Mouse (Mus musculus) midbrain, postnatal 0 days (tissue): Measurements from ENCODE around the gene Ttyh2. TPM values are rescaled to one million over a fixed set of nuclear protein-coding genes. Genes with fewer than 3 reads are reported as not detected.

Experiments
- ATAC-seq: fragments of 200-750 bp; cut with Nextera tagmentation; 2 replicates; pipeline ENCODE4 v1.8.0; 2017; ENCODE audit warnings: moderate number of reproducible peaks, mild to moderate bottlenecking, moderate TSS enrichment, moderate library complexity; ENCODE audit not compliant: low FRiP score
- DNase-seq: peaks from one replicate; pipeline ENCODE4 v3.0.0-alpha.2; 2015; ENCODE audit warnings: low spot score
- H3K27ac ChIP-seq: fragments of 300-500 bp; sonication (generic); 2 replicates; pipeline ENCODE4 v1.5.1; 2014; ENCODE audit warnings: low read depth, mild to moderate bottlenecking, low read length, mixed read lengths
- H3K27me3 ChIP-seq: fragments of 300-500 bp; sonication (generic); 2 replicates; pipeline ENCODE4 v1.6.1; 2014; ENCODE audit warnings: low read length, control low read depth, mixed read lengths; ENCODE audit not compliant: insufficient read depth
- H3K36me3 ChIP-seq: fragments of 300-500 bp; sonication (generic); 2 replicates; pipeline ENCODE4 v1.6.1; 2014; ENCODE audit warnings: low read length, control low read depth, mixed read lengths; ENCODE audit not compliant: insufficient read depth
- H3K4me1 ChIP-seq: fragments of 300-500 bp; sonication (generic); 2 replicates; pipeline ENCODE4 v1.6.1; 2014; ENCODE audit warnings: mild to moderate bottlenecking, control low read depth, antibody characterized with exemption, low read length, mixed read lengths; ENCODE audit not compliant: insufficient read depth
- H3K4me2 ChIP-seq: fragments of 300-500 bp; sonication (generic); 2 replicates; pipeline ENCODE4 v1.6.1; 2014; ENCODE audit warnings: low read depth, mild to moderate bottlenecking, low read length, mixed read lengths; ENCODE audit not compliant: poor library complexity, severe bottlenecking
- H3K4me3 ChIP-seq: fragments of 300-500 bp; sonication (generic); 2 replicates; pipeline ENCODE4 v1.5.1; 2014; ENCODE audit warnings: low read depth, mild to moderate bottlenecking, low read length, moderate library complexity
- H3K9ac ChIP-seq: fragments of 300-500 bp; sonication (generic); replicated peaks from 2 replicates; pipeline ENCODE4 v1.6.1; 2014; ENCODE audit warnings: mild to moderate bottlenecking, low read length, moderate library complexity, mixed read lengths; ENCODE audit not compliant: poor library complexity, severe bottlenecking
- H3K9me3 ChIP-seq: fragments of 300-500 bp; sonication (generic); 2 replicates; pipeline ENCODE4 v1.6.1; 2016; ENCODE audit warnings: low read length, control low read depth
- CTCF ChIP-seq: IDR thresholded peaks from 2 replicates; pipeline ENCODE4 v1.5.1; 2016; ENCODE audit warnings: antibody characterized with exemption, mild to moderate bottlenecking
- WGBS: fragments of 180-500 bp; shearing (Covaris S2); extraction: QIAGEN DNeasy Blood & Tissue Kit; methylation state at CpG from one replicate; pipeline ENCODE4 v1.1.7; 2014; 5-methylcytosine and 5-hydroxymethylcytosine counted together
- polyA plus RNA-seq: library from polyadenylated mRNA; unstranded; fragments of >200 nt; fragmentation: Nextera tagmentation; extraction: Ambion mirVana; gene quantifications from 2 replicates; pipeline ENCODE4 v1.2.1, GENCODE M21; 2015
- total RNA-seq: library from RNA; depleted of rRNA; stranded (reverse); fragments of >200 nt; gene quantifications from 2 replicates; pipeline ENCODE4 v1.2.3, GENCODE M21; 2014

Gene Ttyh2
- total and polyA plus RNA-seq, 2 experiments from 2014 or later: 27.1 to 58.2 TPM

- H3K4me1 ChIP-seq: peaks cover 12% of the 10 kb centered on the region
- DNase-seq (peak; percentile 24), ATAC-seq (no peak)
- H3K36me3 ChIP-seq: no peaks in the 10 kb centered on the region
- H3K4me2 ChIP-seq: no peak overlapping the region
- no peaks in the 10 kb centered on the region for H3K27me3 ChIP-seq
- H3K27ac ChIP-seq: no peak overlapping the region; the same call in 1 of the 2 replicates
- TF ChIP-seq CTCF: no peak
- H3K9ac ChIP-seq: no peak overlapping the region
- no peak overlapping the region for H3K4me3 ChIP-seq
- H3K9me3 ChIP-seq: no peaks in the 10 kb centered on the region
- 64% methylated on average over 11 of the region's 11 CpGs for WGBS
Observed at GRCm38 (mm10) chr11:114724787-114725590, 49.8 kb downstream of the Ttyh2 start.

DNA sequence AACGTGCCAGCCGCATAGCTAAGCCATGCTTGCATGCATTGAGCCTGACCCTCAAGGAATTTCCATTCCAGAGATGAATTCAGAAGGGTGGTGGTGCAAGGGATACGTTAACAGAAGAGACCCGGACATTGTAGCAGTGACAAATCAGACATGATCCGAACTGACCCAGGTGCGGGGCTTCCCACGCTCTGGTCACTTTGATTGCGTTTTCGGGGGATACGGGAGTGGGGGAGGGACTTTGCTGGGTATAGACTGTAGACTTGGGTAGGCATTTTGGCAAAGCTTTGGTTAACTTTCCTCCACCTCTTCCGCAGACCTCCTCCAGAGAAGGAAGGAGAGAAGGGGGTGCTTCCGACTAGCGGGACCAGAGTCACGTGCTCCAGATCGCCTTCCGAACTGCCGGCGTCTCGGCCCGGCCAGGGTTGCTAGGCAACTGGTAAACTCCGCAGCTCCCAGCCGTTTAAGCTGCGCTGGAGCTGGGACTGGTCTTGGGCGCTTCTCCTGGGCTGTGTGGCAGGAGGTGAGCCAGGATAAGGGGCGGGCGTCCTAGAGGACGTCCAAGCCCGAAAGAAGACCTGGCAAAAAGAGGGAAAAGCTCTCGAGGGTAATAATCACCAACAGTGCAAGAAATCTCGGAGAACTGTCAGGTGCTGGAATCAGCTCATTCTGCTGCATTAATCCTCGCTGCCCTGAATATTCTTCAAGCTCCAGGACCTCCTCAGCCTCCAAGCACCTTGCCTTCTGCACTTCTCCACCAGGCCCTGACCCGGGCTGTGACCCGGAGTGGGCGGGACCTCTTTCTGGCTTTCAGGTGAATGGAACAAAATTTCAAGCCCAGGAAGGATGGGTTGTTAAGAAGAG is 52.0 kb downstream of the Ttyh2 start, which contains the start of gene Dnaic2:
Gene Dnaic2 (plus strand): TSS at position 444 of the 861 bp plus-strand sequence.
- 11% methylated on average over 33 of the region's 34 CpGs for WGBS
- no peak within 1 kb of the TSS for H3K27ac ChIP-seq

DNA sequence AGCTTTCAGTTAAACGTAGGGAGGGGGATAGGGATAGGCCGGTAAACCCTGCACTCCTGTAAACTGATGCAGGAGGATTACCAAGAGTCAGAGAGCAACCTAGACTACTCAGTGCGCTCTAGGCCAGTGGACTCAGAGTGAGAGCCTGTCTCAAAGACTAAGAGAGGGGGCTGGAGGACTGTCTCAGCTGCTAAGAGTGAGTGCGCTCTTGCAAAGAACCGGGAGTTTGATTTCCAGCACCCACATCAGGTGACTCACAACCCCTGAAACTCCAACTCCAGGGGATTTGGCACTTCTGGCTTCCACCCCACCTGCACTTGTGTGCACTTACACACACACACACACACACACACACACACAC is 52.6 kb downstream of the Ttyh2 start:
- no peak for DNase-seq
- H3K36me3 ChIP-seq: no peaks in the 10 kb centered on the region
- TF ChIP-seq CTCF: no peak
- 27% methylated on average over 5 of the region's 5 CpGs for WGBS
- peak overlapping the region; percentile 75 for H3K4me2 ChIP-seq
- ATAC-seq: no peak
- H3K27ac ChIP-seq: no peak overlapping the region
- H3K4me3 ChIP-seq: peak overlapping the region; percentile 36; the same call in 1 of the 2 replicates
- H3K27me3 ChIP-seq: no peaks in the 10 kb centered on the region
- H3K9me3 ChIP-seq: no peaks in the 10 kb centered on the region
- H3K4me1 ChIP-seq: peaks cover 12% of the 10 kb centered on the region
- H3K9ac ChIP-seq: peak overlapping the region; percentile 54; the same call in 1 of the 2 replicates

More for the DNA sequence above, 52.0 kb downstream of the Ttyh2 start, which contains the start of gene Dnaic2:
- Histone ChIP-seq H3K9me3 (no peaks in the 10 kb centered on the region), H3K27me3 (no peaks in the 10 kb centered on the region), H3K4me1 (peaks cover 12% of the 10 kb centered on the region), H3K4me2 (peak within 1 kb of the TSS; percentile 75), H3K36me3 (no peaks in the 10 kb centered on the region), H3K4me3 (peak within 1 kb of the TSS; percentile 36), H3K9ac (peak within 1 kb of the TSS; percentile 54)
- DNase-seq (peak; percentile 86), ATAC-seq (peak; percentile 87)
- TF ChIP-seq CTCF: no peak

GRCm38 (mm10) chr11:114728333-114728732 is 53.1 kb downstream of the Ttyh2 start:
- Histone ChIP-seq H3K36me3 (no peaks in the 10 kb centered on the region), H3K4me2 (no peak overlapping the region), H3K27ac (no peak overlapping the region), H3K27me3 (no peaks in the 10 kb centered on the region), H3K4me1 (peaks cover 12% of the 10 kb centered on the region), H3K4me3 (no peak overlapping the region), H3K9ac (no peak overlapping the region), H3K9me3 (no peaks in the 10 kb centered on the region)
- no peak for ATAC-seq
- TF ChIP-seq CTCF: 0 out of 2 replicates have a peak, but pooled peaks have one; percentile 7
- DNase-seq: no peak
- 54% methylated on average over 5 of the region's 5 CpGs for WGBS

- Histone ChIP-seq H3K36me3 (no peaks in the 10 kb centered on the region), H3K9ac (no peak overlapping the region), H3K27me3 (no peaks in the 10 kb centered on the region), H3K4me2 (no peak overlapping the region), H3K4me1 (peaks cover 12% of the 10 kb centered on the region), H3K9me3 (no peaks in the 10 kb centered on the region), H3K27ac (no peak overlapping the region), H3K4me3 (no peak overlapping the region)
- 67% methylated on average over 5 of the region's 6 CpGs for WGBS
- DNase-seq (no peak), ATAC-seq (no peak)
- TF ChIP-seq CTCF: no peak
Observed at GRCm38 (mm10) chr11:114729832-114730363, 54.7 kb downstream of the Ttyh2 start.
